Mouse (Mus musculus) embryonic fibroblast, embryonic 13.5 days (primary cell): ENCODE data around the gene Kcnk12. TPM values are rescaled to one million over a fixed set of nuclear protein-coding genes. Genes with fewer than 3 reads are reported as not detected.

Experiments
- H3K27ac ChIP-seq: 2 replicates; pipeline ENCODE4 v1.5.1; 2012; ENCODE audit warnings: low read length, control low read depth, inconsistent platforms; ENCODE audit not compliant: insufficient read depth
- H3K4me1 ChIP-seq: 2 replicates; pipeline ENCODE4 v1.6.1; 2011; ENCODE audit warnings: low read length; ENCODE audit not compliant: control insufficient read depth, insufficient read depth
- H3K4me3 ChIP-seq: 2 replicates; pipeline ENCODE4 v1.5.1; 2011; ENCODE audit warnings: mild to moderate bottlenecking, control low read depth, low read length; ENCODE audit not compliant: insufficient read depth
- CTCF ChIP-seq: IDR thresholded peaks from 2 replicates; pipeline ENCODE4 v1.5.1; 2011; ENCODE audit warnings: mild to moderate bottlenecking, control low read depth, low read length, moderate library complexity, borderline replicate concordance; ENCODE audit not compliant: insufficient read depth
- POLR2A ChIP-seq: IDR thresholded peaks from 2 replicates; pipeline ENCODE4 v1.6.1; 2011; ENCODE audit warnings: low read depth, mild to moderate bottlenecking, control low read depth, low read length, moderate library complexity
- polyA plus RNA-seq: library from polyadenylated mRNA; stranded (reverse); fragments of >200 nt; gene quantifications from 2 replicates; pipeline ENCODE4 v1.2.4, GENCODE M21; 2011; ENCODE audit warnings: low read depth; ENCODE audit not compliant: missing spikeins, insufficient read length

Kcnk12 gene
- polyA plus RNA-seq, 1 experiment: not detected

- Histone ChIP-seq H3K4me1 (no peaks in the 10 kb centered on the region), H3K27ac (no peak overlapping the region), H3K4me3 (no peak overlapping the region)
- TF ChIP-seq POLR2A (no peak), CTCF (no peak)
Observed at GRCm38 (mm10) chr17:87788216-87788615, 9.6 kb downstream of the Kcnk12 start.

GRCm38 (mm10) chr17:87787711-87788110 lies 10.1 kb downstream of the Kcnk12 start:
- Histone ChIP-seq H3K27ac (no peak overlapping the region), H3K4me3 (no peak overlapping the region), H3K4me1 (no peaks in the 10 kb centered on the region)
- TF ChIP-seq POLR2A (no peak), CTCF (no peak)

GRCm38 (mm10) chr17:87785721-87786120 lies 12.1 kb downstream of the Kcnk12 start:
- no peak overlapping the region for H3K27ac ChIP-seq
- H3K4me1 ChIP-seq: no peaks in the 10 kb centered on the region
- TF ChIP-seq POLR2A: no peak
- no peak for TF ChIP-seq CTCF
- no peak overlapping the region for H3K4me3 ChIP-seq

- Histone ChIP-seq H3K4me1 (no peaks in the 10 kb centered on the region), H3K4me3 (no peak overlapping the region), H3K27ac (no peak overlapping the region)
- TF ChIP-seq POLR2A (no peak), CTCF (no peak)
Observed at GRCm38 (mm10) chr17:87784911-87785310, 12.9 kb downstream of the Kcnk12 start.

GRCm38 (mm10) chr17:87784141-87784831 lies 13.5 kb downstream of the Kcnk12 start:
- no peak overlapping the region for H3K27ac ChIP-seq
- no peaks in the 10 kb centered on the region for H3K4me1 ChIP-seq
- no peak overlapping the region for H3K4me3 ChIP-seq
- no peak for TF ChIP-seq POLR2A
- no peak for TF ChIP-seq CTCF

GRCm38 (mm10) chr17:87781244-87781643 lies 16.6 kb downstream of the Kcnk12 start:
- no peak for TF ChIP-seq POLR2A
- no peak for TF ChIP-seq CTCF
- no peak overlapping the region for H3K27ac ChIP-seq
- H3K4me3 ChIP-seq: no peak overlapping the region
- H3K4me1 ChIP-seq: no peaks in the 10 kb centered on the region

- Histone ChIP-seq H3K4me1 (no peaks in the 10 kb centered on the region), H3K4me3 (no peak overlapping the region), H3K27ac (no peak overlapping the region)
- TF ChIP-seq POLR2A: no peak
- TF ChIP-seq CTCF: no peak
Observed at GRCm38 (mm10) chr17:87780164-87780563, 17.6 kb downstream of the Kcnk12 start.

- no peak overlapping the region for H3K27ac ChIP-seq
- TF ChIP-seq CTCF (no peak), POLR2A (no peak)
- H3K4me1 ChIP-seq: no peaks in the 10 kb centered on the region
Observed at GRCm38 (mm10) chr17:87774982-87775381, 22.8 kb downstream of the Kcnk12 start.

GRCm38 (mm10) chr17:87773175-87773574 lies 24.6 kb downstream of the Kcnk12 start:
- no peak overlapping the region for H3K4me3 ChIP-seq
- no peak overlapping the region for H3K27ac ChIP-seq
- no peaks in the 10 kb centered on the region for H3K4me1 ChIP-seq
- no peak for TF ChIP-seq POLR2A
- no peak for TF ChIP-seq CTCF

More at GRCm38 (mm10) chr17:87774982-87775381, 22.8 kb downstream of the Kcnk12 start:
- H3K4me3 ChIP-seq: no peak overlapping the region

GRCm38 (mm10) chr17:87770766-87771165 lies 27.0 kb downstream of the Kcnk12 start:
- Histone ChIP-seq H3K4me1 (no peaks in the 10 kb centered on the region), H3K4me3 (no peak overlapping the region), H3K27ac (no peak overlapping the region)
- no peak for TF ChIP-seq CTCF
- TF ChIP-seq POLR2A: no peak

GRCm38 (mm10) chr17:87766888-87767287 lies 30.9 kb downstream of the Kcnk12 start:
- Histone ChIP-seq H3K27ac (no peak overlapping the region), H3K4me3 (no peak overlapping the region), H3K4me1 (peaks cover 8% of the 10 kb centered on the region)
- no peak for TF ChIP-seq CTCF
- no peak for TF ChIP-seq POLR2A
